Mouse (Mus musculus) megakaryocyte, embryonic 14.5 days (primary cell): Measurements from ENCODE around the gene Ddx47. TPM values are rescaled to one million over a fixed set of nuclear protein-coding genes. Genes with fewer than 3 reads are reported as not detected.

ENCODE experiments used
- H3K27me3 ChIP-seq: replicated peaks from 2 replicates; pipeline ENCODE3; 2012; ENCODE audit warnings: inconsistent platforms
- H3K36me3 ChIP-seq: replicated peaks from 2 replicates; pipeline ENCODE3; 2012; ENCODE audit warnings: low read length, inconsistent platforms, mixed read lengths
- H3K4me1 ChIP-seq: 2 replicates; pipeline ENCODE4 v1.6.1; 2012; ENCODE audit warnings: inconsistent platforms
- H3K4me3 ChIP-seq: replicated peaks from 2 replicates; pipeline ENCODE3; 2012; ENCODE audit warnings: moderate library complexity, mild to moderate bottlenecking, inconsistent platforms
- H3K9me3 ChIP-seq: 2 replicates; pipeline ENCODE4 v1.6.1; 2012; ENCODE audit warnings: inconsistent platforms
- FLI1 ChIP-seq: IDR thresholded peaks from 2 replicates; pipeline ENCODE4 v1.6.1; 2012; ENCODE audit warnings: low read length, inconsistent platforms, mixed read lengths
- GATA1 ChIP-seq: IDR thresholded peaks from 3 replicates; pipeline ENCODE4 v1.6.1; 2012; ENCODE audit warnings: mixed read lengths, low read length, inconsistent platforms, borderline replicate concordance
- polyA plus RNA-seq: library from polyadenylated mRNA; stranded (reverse); fragments of >175 nt; gene quantifications from 2 replicates; pipeline ENCODE4 v1.2.3, GENCODE M21; 2012; ENCODE audit warnings: low replicate concordance; ENCODE audit not compliant: insufficient read depth

The Ddx47 gene
- polyA plus RNA-seq, result 6.6 TPM in 1 of 2 replicates, not detected in the other

DNA sequence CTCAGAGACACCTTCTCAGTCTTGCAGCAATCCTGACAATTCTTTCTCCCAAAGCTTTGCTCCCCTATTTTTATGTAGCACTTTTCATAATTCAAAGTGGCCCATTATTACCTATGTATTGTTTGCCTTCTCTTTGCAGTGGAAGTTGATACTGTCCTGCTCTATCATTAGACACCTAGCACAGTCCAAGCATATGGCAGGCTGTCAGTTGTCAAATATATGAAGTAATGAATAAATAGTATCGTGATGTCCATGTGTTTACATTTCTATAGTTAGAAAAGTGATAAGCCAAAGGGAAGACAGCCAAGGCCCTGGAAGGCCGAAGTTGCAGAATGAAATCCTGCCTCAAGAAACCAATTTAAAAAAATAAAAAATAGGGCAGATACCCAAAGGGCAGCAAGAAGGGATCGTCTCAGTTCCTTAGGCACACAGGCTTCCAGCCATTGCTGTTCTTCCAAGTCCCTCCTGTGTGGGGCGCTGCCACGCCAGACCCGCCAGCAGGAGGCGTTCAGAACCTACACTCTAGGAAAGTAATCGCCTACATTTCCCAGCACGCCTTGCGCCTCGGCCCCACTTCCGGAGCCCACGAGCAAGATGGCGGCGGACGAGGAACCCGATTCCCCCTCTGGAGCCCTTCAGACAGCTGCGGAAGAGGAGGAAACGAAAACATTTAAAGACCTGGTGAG, at the start of gene Ddx47:
TSS of gene Ddx47 (plus strand) at position 565 of the 686 bp plus-strand sequence.
- Histone ChIP-seq H3K4me1 (peaks cover 57% of the 10 kb centered on the region), H3K36me3 (peaks cover 31% of the 10 kb centered on the region), H3K27me3 (no peaks in the 10 kb centered on the region), H3K4me3 (peak within 1 kb of the TSS; percentile 94), H3K9me3 (no peaks in the 10 kb centered on the region)
- TF ChIP-seq FLI1 (peak; percentile 44; the same call in 1 of the 2 replicates), GATA1 (no peak)

GRCm38 (mm10) chr6:134961858-134962517, 49.4 kb upstream of the Ddx47 start:
- H3K9me3 ChIP-seq, result peaks cover 5% of the 10 kb centered on the region
- TF ChIP-seq FLI1 (no peak), GATA1 (no peak)
- no peaks in the 10 kb centered on the region for H3K27me3 ChIP-seq
- H3K4me3 ChIP-seq, result no peak overlapping the region
- H3K36me3 ChIP-seq, result peaks cover 14% of the 10 kb centered on the region
- no peaks in the 10 kb centered on the region for H3K4me1 ChIP-seq

DNA sequence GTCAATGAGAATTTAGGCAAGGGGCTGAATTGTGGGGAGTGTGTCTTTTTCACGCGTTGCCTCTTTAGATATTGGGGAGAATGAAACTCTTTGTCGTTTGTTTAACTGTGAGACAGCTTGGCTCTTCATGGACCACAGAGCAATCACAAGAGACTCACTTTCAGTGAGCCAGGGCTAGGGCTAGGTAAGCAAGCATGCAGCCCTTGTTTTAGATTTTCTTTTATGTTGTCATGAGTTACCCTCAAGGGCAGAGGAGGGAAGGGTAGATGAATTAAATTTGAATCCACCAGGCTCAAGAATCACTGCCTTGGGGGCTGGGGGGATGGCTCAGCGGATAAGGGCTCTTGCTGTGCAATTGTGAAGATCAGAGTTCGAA, 48.9 kb upstream of the Ddx47 start:
- H3K4me1 ChIP-seq, result no peaks in the 10 kb centered on the region
- no peak overlapping the region for H3K4me3 ChIP-seq
- peaks cover 10% of the 10 kb centered on the region for H3K36me3 ChIP-seq
- H3K27me3 ChIP-seq, result no peaks in the 10 kb centered on the region
- H3K9me3 ChIP-seq, result peaks cover 5% of the 10 kb centered on the region
- TF ChIP-seq GATA1 (no peak), FLI1 (no peak)

DNA sequence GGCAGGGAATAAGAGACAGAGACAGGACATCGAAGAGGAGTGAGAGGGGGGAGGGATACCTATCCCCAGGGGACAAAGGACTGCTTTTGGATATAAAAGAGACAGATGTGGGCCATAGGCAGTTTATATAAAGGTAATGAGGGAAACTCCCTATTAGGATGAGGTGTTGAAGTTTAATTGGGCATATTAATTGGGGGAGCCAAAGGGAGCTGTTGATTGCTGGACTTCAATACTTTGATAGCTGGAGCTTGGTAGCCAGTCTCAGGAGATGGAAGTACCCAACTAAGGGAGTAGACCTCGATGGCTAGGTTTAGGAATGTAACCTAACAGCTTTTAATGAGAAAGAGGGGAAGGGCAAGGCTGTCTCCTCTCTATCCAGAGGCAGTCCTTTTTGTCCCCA, 47.5 kb upstream of the Ddx47 start:
- H3K9me3 ChIP-seq, result peaks cover 5% of the 10 kb centered on the region
- no peak for TF ChIP-seq FLI1
- TF ChIP-seq GATA1, result no peak
- H3K36me3 ChIP-seq, result peaks cover 4% of the 10 kb centered on the region
- no peaks in the 10 kb centered on the region for H3K4me1 ChIP-seq
- no peak overlapping the region for H3K4me3 ChIP-seq
- H3K27me3 ChIP-seq, result no peaks in the 10 kb centered on the region

GRCm38 (mm10) chr6:134966681-134967080, 44.7 kb upstream of the Ddx47 start:
- Histone ChIP-seq H3K4me3 (no peak overlapping the region), H3K27me3 (no peaks in the 10 kb centered on the region), H3K36me3 (no peaks in the 10 kb centered on the region), H3K4me1 (no peaks in the 10 kb centered on the region; the same call in 1 of the 2 replicates), H3K9me3 (peaks cover 5% of the 10 kb centered on the region)
- TF ChIP-seq FLI1, result no peak
- TF ChIP-seq GATA1, result no peak

DNA sequence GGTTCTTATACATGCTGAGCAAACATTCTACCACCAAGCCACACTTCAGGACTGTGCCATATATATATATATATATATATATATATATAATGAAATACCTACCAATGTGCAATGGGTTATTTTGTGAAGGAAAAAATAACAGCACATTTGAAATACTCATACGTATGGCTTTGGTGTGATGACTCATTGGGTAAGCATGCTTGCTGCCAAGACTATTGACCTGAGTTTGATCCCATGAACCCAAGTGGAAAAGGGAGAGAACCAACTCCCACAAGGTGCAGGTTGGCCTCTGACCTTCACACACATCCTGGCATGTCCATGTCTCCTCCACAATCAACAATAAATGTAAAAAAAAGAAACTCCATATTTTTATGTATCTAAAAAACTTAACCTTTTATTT, 43.1 kb upstream of the Ddx47 start:
- Histone ChIP-seq H3K27me3 (no peaks in the 10 kb centered on the region), H3K9me3 (peaks cover 5% of the 10 kb centered on the region), H3K4me1 (peaks cover 5% of the 10 kb centered on the region), H3K36me3 (no peaks in the 10 kb centered on the region), H3K4me3 (no peak overlapping the region)
- TF ChIP-seq GATA1 (no peak), FLI1 (no peak)

- TF ChIP-seq FLI1, result no peak
- Histone ChIP-seq H3K27me3 (no peaks in the 10 kb centered on the region), H3K4me3 (no peak overlapping the region), H3K36me3 (no peaks in the 10 kb centered on the region), H3K4me1 (peaks cover 5% of the 10 kb centered on the region), H3K9me3 (peaks cover 5% of the 10 kb centered on the region)
Observed at GRCm38 (mm10) chr6:134969498-134969897, 41.9 kb upstream of the Ddx47 start.

DNA sequence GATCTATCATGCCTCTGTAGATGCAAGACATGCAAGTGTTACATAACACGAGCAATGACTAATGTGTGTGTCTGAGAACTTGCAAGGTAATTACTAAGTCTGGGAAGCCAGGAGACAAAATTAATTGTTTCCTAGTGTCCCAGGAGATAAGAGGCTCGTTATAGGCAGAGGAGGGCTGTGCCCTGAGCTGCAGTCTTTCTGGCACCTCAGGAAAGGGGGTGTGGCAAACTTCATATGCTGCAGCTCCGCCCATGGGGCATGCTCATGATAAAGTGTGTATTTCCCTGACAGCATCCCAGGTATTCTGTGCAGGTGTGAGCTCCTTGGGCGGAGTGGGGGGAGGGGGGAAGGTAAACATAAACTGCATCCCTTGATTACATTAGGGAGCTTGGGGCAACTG, 39.3 kb upstream of the Ddx47 start:
- no peaks in the 10 kb centered on the region for H3K9me3 ChIP-seq
- peaks cover 11% of the 10 kb centered on the region for H3K27me3 ChIP-seq
- TF ChIP-seq GATA1, result no peak
- TF ChIP-seq FLI1, result no peak
- no peaks in the 10 kb centered on the region for H3K36me3 ChIP-seq
- no peak overlapping the region for H3K4me3 ChIP-seq
- peaks cover 11% of the 10 kb centered on the region for H3K4me1 ChIP-seq

DNA sequence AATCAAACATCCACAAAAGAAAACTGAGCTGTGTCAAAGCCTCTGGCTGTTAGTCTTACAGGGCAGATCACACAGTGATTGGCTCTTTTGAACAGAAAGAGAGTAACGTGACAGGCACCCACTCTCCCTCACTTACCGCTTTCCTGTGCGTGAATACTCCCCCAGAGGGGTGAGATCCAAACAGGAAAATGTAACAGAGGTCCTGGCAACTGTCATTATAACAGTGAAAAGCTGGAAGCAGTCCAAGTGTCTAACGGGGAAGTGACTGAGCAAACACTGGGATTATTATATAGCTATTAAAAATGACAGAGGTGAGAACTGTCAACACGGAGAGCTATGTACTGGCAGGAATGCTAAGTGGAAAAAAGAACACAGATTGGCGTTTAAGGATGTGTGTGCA, 34.8 kb upstream of the Ddx47 start:
- H3K36me3 ChIP-seq, result no peaks in the 10 kb centered on the region
- no peak for TF ChIP-seq GATA1
- peaks cover 29% of the 10 kb centered on the region for H3K4me1 ChIP-seq
- peaks cover 13% of the 10 kb centered on the region for H3K27me3 ChIP-seq
- no peaks in the 10 kb centered on the region for H3K9me3 ChIP-seq
- H3K4me3 ChIP-seq, result no peak overlapping the region
